Mouse (Mus musculus): ENCODE measurements around the gene Lysmd1.
A peak's percentile ranks its signal among the peaks of the same experiment; 100 is the strongest.
"Not testable (repeated sequence)": the region's sequence is repeated elsewhere in the genome, so short reads cannot be mapped to it uniquely, and the experiment has no call there.

Lysmd1 gene

DNA sequence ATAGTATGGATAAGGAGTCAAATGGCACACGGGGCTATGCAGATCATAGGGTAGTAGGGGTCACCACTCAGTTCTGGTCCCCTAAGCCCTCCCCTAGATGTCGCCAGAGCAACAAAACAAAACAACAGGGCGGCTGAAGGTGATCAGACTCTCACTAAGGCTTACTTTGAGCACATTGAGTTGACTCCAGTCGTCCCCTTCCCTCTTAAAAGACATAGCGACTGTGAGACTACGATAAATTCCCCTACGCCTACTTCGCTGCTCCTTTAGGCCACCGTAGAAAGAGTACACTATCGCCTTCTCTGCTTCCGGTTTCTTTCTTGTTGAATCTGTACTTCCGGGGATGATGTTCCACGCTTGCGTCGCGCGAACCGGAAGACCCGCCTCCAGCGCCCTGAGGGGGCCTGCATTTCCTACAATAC, at the start of gene Lysmd1, which contains the start of gene Scnm1:
TSS of gene Lysmd1 (plus strand) at position 409 of the 422 bp plus-strand sequence.
TSS of gene Scnm1 (minus strand) at position 332 of the 422 bp plus-strand sequence.
- peak; percentile 81 for DNase-seq

DNA sequence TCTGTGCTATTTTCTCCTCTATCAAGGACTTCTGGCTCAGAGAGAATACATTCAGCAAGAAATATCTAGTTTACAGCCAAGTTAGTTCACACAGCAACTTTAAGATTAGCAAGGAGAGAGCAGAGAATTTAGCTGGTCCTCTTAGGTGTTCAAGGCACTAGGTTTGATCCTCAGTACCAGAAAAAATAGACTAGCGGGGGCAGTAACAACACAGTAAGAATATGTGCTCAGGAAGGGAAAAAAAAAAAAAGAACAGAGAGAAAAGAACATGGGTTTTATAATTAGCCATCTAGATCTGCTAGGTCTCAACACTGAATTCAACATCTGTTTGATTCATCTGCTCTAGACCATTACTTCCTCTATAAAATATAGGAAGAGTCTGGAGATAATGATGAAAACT, 45.8 kb upstream of the Lysmd1 start:
- no peak for DNase-seq

DNA sequence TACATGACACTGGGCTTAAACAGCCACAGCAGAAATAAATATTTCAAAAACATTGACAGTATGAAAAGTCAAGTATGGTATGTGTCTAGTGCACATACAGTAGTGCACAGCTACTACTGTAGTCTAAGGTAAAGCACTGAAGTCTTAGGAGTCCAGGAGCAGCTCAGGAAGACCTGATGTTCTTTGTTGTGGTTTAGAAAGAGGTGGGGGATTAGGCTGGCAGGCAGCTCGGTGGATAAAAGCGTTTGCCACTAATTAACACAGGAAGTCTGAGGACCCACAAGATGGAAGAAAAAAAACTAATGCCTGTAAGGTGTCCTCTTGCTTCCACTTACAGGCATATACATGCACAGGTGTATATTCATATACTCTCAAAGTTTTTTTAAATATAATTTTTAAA, 33.0 kb upstream of the Lysmd1 start:
- no peak for DNase-seq

DNA sequence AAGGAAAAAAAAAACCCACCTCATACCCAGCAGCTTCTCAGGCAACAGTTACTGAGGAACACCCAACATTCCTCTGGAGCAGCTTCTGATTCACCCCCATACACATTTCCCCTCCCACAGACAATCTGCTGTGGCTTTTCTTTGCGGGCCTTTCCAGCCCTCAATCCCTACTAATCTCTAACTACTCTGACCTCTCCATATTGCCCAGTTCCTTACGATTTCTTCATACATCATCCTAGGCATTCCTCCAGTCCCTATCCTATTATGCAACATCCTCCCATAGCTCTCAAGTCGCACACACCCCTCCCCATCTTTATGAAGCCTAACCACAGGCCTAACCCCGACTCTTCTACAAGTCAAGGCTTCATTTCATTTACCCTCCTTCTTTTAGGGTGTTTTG, 28.8 kb upstream of the Lysmd1 start:
- DNase-seq = no peak

DNA sequence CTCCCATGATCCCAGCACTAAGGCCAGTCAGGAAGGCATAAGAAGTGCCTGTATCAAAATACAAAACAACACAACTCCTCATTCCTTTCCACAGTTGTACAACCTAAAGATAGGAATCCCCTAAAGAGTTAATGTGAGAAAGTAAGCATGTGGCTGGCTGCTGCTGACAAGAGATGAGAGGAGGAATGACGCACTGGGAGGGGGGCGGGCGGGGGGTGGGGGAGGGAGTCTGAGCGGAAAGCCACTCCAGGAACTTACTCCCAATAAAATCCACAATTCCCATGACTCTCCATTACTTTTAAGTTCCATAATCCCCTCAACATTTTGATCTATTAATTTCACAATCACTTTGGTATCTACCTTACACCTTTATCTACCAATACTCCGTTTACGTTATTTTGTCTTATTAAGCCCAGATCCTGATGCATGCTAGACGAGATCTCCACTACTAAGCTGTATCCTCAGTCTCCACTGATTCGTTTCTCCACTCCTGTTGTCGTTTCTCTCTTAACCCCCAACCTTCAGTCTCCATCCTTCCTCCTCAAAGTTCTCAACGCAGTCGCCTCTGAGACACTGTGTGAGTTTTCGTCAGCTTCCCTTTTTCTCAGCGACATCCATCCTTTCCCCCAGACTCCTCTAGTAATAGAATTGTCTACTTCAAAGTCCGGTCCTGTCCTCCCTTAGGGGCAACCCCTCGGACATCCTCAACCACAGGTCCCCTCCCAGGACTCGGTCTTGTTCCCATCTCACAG, 28.1 kb upstream of the Lysmd1 start:
- DNase-seq = no peak

DNA sequence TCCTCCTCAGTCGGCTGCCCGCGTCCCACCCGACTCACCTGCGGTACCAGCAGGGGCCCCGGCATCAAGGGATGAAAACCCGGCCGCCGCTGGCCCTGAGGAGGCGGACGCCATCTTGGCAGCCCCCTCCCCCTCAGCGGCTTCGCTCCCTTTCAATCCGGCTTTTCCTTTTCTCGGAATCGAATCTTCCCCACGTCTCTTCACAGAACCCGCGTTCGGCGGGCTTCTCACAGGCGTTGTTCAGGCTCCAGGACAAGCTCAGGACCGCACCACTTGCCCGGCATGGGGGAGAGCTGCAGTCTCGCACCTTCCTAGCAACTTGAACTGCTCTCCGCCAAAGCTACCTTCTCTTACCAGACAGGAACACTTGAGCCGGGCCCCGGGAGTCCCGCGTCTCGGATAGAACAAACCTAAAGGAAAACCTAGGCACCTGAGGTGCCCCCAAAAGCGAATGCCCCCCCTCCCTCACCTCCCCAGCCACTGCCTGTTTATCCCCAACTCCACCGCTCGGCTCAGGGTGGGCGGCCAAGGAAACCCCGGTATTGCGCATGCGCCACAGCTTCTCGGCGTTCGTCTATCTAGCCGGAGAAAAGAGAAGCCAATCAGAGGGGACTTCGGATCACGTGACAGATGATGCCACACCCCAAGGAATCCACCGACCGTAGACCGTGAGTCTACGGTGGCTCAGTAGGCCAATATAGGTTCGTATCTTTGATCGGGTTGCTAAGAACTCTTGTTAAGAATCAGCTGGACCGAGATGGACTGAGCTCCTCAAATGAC, 27.4 kb upstream of the Lysmd1 start, which contains the start of gene Pip5k1a:
TSS of gene Pip5k1a (minus strand) at position 593 of the 780 bp plus-strand sequence.
- peak; percentile 98 for DNase-seq

DNA sequence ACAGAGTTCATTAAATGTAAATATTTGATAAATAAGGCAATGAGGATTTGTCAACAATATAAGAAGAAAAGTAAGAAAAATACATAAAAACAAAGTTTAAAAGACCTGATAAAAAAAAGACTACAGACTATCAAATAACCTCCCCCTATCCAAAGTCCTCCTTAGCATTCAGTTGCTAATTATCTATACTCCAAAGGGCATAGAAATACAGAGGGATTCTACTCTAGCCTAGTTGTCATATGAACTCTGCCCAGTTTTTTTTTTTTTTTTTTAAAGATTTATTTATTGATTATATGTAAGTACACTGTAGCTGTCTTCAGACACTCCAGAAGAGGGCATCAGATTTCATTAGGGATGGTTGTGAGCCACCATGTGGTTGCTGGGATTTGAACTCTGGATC, 26.6 kb upstream of the Lysmd1 start:
- not testable (repeated sequence) for DNase-seq

DNA sequence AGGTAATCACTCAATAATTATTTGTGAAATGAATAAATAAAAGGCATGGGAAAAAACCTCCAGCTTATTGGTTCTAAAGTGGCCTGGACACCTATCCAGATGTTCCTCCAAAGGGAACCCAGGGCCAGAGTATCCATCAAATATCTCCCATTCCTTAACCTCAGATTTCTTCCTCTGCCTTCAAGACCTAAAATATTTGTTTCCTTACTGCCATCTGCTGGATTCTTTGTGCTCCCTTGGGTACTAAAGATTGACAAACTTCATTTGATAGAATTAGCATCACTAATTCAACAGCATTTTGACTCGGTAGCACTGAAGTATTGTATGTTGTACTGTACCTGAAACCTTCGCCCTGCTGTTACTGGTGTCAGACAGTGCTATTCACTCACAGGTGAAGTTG, 26.0 kb upstream of the Lysmd1 start:
- DNase-seq = no peak

DNA sequence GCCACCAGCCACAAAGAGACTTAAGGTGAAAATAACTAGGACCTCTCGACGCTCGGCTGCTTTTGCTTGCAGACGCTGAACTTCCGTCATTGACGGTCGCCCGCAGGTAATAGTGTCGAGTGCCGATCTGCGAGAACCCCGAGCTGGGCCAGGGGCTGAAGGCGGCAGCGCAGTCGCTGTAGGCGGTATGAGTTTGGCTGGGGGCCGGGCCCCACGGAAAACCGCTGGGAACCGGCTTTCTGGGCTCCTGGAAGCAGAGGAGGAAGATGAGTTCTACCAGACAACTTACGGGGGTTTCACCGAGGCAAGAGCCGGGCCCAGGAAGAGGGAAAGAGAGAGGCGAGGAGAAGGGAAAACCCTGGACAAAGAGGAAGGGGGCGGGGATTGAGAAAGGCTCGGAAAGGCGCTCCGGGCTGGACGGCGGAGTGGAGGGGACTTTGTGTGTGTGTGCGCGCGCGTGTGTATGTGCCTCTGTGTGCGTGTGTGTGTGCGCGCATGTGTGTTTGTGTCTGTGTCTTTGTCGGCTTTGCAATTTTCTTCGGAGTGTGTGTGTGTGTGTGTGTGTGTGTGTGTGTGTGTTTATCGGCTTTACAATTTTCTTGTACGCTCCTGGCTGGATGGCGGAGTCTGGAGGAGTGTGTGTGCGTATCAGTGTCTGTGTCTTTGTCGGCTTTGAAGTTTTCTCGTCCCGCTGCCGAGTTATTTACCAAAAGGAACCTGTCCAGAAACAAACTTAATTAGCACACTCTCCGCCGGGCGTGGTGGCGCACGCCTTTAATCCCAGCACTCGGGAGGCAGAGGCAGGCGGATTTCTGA, 22.8 kb upstream of the Lysmd1 start, which contains the start of gene Vps72:
TSS of gene Vps72 (plus strand) at position 112 of the 816 bp plus-strand sequence.
- DNase-seq = peak; percentile 88

DNA sequence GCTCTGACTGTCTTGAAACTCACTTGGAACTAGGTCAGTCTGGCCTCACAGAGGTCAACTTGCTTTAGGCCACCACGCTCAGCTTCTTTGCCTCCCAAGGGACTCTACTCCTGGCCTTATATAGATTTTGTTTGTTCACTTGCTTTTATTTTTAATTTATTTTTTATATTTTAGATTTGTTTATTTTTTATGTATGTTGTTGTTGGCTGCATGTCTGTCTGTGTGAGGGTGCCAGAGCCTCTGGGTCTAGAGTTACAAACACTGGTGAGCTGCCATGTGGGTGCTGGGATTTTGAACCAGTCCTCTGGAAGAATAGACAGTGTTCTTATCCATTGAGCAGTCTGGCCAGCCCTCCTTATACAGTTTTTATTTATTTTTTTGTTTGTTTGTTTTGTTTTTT, 21.1 kb upstream of the Lysmd1 start:
- DNase-seq = no peak

DNA sequence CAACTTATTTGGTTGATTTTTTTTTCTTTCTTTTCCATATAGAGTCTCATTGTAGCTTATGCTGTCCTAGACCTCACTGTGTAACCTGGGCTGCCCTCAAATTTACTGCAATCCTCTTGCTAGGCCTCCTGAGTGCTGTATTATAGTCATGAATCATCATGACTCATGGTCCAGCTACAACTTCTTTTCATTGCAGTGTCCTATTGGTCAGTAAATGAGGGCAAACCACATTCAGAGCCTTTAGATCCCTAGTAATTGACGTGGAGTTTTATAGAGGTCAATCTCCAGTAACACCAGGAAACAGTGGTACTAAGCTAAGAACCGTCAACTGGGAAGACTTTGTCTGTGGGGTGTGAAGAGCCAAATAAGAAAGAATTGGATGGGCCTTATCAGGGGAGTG, 16.1 kb upstream of the Lysmd1 start:
- DNase-seq = no peak

DNA sequence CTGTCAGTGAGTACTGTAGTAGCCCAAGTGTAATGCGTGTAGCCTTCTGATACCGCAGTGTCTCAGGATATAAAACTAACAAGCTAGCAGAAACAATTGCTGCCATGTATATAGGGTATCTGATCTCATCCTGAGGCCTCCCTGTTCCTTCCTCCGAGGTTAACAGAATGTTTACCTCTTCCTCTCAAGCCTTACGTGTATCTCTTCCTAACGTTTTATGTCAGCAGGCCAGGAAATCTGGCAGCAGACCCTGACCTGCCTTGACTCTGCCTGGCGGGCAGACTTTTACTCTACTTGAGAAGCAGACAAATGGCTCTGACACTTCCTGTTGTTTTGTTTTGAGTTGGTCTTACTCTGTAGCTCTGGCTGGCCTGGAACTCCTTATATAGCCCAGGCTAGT, 12.3 kb upstream of the Lysmd1 start:
- no peak for DNase-seq

DNA sequence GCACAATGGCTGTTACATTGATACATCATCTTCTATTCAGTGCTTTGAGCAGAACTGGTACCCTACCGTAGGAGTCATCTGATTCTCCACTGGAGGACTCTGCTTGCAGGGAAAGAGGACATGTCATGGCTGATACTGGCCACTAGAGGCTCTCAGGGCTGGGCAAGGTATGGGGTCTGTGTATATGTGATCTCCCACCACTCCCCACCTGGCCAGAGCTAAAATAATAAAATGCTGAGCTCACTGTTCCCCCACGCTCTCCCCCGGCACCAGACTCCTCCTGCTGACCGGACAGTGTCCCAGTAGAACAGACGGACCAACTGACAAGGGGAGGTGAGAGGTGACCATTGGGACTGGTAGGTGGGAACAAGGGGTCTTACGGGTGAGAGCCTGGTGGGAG, 9.6 kb upstream of the Lysmd1 start, which contains the start of gene Tmod4:
TSS of gene Tmod4 (plus strand) at position 231 of the 400 bp plus-strand sequence.
- DNase-seq = no peak

DNA sequence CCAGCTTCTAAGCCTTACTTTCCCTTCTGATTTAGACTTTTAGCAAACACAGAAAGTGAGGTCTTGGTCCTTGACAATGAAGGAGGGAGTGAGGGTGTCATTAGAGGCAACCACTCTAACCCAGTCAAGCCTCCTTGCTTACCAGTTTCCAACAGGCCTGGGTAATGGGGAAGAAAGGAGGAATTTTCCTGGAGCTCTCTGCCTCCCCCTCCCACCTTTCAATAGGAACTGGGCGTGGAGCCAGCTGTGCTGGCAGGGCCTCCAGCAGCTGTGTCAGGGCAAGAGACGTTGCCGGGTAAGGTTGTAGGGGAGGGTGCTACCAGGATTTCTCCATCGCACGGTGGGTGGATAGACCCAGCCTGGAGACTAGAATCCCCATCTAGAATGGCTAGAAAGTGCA, 8.9 kb upstream of the Lysmd1 start:
- peak; percentile 67 for DNase-seq

DNA sequence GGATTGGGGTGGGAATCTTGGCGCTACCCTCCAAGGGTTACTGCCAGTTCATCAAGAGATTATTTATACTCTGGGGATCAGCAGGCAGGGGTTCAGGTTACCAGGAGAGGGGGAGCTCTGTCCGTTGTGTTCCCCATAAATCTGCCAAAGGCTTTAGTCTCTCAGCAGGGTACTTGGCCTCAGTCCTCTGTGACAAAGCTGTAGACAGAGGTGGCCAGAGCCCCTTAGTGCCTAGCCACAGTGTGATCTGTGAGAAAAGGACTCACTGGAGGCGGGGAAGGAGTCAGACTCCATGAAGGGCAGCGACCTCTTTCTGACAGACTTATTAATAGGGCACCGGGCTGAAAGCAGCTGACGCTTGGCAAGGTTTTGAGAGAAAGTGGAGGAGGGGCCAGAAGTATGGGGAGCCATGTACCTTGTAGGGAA, 4.6 kb upstream of the Lysmd1 start:
- DNase-seq = no peak

DNA sequence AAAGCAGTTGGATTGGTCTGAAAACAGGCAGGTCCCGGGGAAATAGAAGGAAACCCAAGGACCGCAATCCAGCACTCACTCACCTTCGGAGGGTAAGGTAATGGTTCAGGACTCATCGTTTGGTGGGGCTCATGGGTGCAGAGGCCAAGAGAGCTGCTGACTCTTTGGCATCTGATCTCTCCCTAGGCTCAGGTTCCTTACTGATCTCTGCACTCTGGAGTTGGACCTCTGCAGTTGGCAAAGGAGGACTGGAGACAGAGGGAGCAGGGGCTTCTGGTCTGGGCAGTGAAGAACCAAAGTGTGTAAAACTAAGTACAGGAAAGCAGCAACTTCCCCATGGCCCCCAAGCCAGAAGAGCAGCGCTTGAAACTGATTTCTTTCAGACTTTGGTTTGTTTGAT, 3.8 kb upstream of the Lysmd1 start:
- no peak for DNase-seq

DNA sequence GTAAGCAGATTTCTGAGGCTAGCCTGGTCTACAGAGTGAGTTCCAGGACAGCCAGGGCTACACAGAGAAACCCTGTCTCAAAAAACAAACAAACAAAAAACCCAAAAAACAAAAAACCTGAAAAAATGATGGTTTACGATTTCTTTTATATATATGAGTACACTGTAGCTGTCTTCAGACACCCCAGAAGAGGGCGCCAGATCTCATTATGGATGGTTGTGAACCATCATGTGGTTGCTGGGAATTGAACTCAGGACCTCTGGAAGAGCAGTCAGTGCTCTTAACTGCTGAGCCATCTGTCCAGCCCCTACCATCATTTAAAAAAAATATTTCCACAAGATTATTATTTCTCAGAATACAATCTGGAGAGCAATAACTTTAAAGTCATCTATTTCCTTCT, 1.5 kb upstream of the Lysmd1 start:
- not testable (repeated sequence) for DNase-seq

DNA sequence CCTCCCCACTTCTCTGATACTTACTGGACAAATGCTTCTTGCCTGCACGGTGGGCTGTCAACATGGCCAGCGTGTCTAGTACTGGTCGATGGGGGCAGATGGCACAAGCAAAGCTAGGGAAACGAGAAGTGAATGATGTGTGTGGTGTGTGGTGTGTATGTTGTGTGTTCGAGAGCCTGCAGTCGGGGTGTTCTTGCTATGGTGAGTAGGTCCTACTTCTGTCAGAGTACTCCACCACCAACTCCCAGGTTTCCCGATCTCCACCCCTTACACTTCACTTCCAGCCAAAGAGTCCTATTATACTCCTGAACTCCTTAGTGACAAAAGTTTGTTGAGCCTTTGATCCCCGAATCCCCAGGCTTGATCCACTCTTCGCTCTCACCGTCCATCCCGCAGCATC, 712 bp upstream of the Lysmd1 start:
- DNase-seq = no peak

DNA sequence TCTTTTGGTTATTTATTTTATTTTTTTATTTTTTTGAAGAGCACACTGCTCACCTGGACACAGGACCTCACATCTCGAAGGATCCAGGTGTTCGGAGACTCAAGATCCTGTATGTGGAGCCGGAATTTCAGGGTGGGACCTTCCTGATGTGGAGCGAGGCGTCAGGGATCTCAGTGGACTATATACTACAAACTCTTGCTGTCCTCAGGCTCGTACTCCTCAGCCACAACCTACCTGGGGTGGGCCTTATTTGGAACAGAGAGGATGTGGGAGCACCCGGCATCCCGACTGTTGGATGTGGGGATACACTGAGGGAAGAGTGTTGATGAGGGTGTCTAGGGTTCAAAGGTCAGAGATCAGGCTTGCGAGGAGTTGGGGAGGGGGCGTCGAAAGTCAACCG, 245 bp downstream of the Lysmd1 start:
- DNase-seq = not testable (repeated sequence)

DNA sequence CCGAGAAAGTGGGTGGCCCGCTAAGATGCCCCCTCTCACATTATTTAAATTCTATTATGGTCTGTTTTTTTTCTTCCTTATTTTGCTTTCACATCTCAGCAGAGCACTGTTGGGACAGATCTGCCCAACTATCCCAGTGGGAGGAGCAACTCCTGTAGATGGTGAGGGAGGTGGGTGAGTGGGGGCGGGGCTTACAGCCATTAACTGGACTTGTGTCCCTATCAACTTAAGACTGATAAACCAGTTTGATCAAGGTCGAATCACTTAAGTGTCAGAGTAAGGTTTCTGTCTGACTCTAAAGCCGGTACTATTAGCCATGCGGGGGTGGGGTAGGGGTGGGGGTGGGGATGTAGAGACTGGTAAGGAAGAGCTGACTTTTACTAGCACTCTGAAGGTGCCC, 1.1 kb downstream of the Lysmd1 start:
- peak; percentile 46 for DNase-seq

DNA sequence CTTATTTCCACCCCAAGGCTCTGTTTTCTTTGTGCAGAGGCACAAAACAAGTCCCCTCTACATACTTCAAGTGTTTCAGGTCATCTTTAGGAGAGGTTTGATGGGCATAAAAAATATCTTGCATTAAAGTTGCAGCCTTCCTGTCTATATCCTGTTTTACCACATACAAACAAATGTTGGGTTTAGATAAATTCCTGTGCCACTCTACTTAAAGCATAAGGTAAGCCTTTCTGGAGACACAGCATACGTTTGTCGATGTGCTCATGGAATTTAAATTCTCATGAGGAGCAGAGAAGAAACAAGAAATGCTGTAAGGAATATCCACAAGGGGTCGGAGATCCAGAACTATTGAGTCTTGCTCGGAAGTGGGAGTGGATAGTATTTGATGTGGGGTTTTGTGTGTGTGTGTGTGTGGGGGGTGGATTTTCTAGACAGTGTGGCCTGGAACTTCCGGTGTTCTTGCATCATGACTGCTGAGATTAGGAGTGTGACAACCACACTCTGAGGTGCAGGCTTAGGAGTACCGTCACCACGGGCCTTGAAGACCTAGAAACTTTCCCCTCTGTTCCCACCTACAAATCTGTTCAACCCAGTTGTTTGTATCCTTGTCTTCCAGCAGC, 1.7 kb downstream of the Lysmd1 start:
- no peak for DNase-seq

DNA sequence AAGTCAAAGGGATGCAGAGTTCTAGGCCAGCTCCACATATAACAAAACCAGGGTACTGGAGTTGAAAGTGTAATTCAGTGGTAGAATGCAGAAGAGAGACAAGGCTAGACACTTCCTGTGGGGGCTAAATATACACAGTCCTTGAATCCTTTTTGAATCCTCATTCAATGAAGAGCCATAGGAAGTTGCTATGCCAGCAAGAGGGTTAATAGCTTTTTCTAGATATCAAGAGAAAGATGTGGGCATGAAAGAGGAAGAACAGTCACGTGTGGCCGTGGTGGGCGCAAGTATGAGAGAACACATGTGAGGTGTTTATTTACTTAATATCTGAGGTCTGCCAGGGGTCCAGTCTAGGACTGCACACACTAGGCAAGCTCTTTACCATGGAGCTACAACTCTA, 2.4 kb downstream of the Lysmd1 start:
- DNase-seq = no peak

All from right cerebral cortex, postnatal 14 days (tissue).